Mouse (Mus musculus): ENCODE measurements around the gene Klk9.
A peak's percentile ranks its signal among the peaks of the same experiment; 100 is the strongest.

The Klk9 gene

DNA sequence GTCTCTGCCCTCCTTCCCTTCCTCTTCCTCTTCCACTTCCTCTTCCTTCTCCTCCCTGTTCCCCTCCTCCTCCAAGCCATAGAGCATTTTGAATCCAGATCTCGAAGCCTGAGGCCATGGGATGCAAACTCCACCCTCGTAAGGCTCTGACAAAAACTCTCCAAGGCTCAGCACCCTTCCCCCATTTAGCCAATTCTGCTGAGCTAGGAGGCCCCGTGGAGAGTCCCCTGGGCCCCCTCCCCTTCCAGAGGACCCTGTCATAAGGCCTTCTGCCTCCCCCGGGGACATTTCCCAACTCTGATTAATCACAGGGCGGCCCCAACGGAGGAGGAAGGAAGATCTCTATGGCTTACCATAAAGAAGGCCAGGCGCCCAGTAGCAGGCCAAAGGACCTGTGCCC is at the start of gene Klk9:
Gene Klk9 (plus strand): TSS at position 301 of the 400 bp plus-strand sequence.
- DNase-seq: no peak

DNA sequence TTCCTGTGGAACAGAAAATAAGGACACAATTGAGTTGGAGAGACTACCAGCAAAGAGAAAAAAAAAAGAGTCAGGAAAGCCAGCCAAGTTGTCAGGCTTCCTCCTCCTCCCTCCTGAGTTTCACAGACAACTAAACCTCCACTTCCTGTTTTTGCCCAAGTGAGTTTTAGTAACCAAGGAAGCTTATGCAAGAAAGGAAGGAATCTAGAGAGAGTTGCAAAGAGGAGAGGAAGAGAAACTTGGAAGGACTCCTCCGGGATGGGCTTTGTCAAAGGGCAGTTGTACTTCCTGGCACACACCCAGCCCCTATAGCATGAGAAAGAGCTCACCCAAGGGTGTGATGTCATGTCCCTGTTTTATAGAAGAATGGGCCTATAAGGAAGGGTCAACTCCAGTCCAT is 43.9 kb upstream of the Klk9 start:
- no peak for DNase-seq

DNA sequence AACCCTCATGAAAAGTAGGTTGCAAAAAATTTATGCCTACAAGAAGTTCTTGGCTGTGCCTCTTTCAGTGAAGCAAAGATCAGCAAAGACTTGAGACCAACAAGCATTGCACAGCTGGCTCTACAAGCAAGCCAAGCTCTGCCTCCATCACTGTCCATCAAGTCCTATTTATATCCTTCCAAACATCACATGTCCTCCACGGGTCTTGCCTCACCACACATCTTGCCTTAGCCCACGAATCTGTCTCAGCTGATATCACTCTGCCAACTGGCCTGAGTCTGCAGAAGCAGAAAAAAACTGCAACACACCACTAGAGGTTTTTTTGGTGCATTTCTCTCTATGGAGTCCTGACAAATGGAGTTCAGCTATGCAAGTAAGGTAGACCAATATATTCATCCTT is 38.9 kb upstream of the Klk9 start:
- no peak for DNase-seq

DNA sequence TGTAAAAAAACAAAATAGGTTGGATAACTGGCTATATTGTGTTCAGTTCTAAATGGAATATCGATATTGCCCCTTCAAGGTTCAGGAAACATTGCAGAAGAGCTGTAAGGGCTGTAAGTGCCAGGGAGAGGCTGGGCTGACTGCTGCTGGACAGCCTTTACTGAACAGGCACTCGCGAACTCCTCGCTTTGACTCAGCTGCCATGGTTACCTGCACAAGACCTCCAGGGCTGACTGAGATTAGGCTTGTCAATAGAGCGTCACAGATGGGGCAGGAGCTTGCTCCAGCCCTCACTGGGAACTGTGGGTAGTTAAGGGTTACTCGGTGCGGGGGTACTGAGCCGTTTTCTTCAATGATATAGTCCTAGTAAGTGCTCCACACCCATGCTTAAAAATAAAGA is 25.2 kb upstream of the Klk9 start:
- DNase-seq: no peak

DNA sequence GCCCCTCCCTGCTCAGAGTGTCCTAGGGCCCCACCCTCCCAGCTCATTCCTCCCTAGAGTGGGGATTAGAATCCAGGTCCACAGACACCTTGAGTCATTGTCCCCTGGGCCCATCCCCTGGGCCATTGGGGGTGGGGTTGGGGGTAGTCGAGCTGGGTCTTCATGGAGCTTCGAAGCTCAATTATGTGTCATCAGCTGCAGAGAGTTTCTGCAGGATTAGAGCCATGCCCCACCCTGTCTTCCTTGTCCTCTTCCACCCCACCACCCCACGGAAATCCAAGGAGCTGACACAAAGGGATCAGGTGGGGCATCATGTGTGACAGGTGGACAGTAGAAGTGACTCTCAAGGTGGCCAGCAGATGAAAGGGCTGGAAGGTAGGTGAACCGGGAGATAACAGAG is 23.1 kb upstream of the Klk9 start, which contains the start of gene Klk12:
Gene Klk12 (plus strand): TSS at position 301 of the 400 bp plus-strand sequence.
- no peak for DNase-seq

DNA sequence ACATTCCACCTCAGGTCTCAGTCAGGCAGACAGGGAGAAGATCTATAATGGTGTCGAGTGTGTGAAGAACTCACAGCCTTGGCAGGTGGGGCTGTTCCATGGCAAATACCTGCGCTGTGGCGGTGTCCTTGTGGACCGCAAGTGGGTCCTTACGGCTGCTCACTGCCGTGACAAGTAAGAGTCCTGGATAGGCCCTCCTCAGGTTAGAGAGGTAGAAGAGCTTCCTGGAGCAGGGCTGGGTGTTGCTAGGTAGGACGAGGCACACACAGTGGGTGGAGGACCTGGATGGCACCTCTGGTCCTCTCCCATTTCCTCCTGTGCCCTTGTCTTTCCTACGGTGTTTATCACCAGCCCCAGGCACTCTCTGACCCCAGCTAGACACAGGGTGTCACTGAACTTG is 22.1 kb upstream of the Klk9 start:
- DNase-seq: no peak

DNA sequence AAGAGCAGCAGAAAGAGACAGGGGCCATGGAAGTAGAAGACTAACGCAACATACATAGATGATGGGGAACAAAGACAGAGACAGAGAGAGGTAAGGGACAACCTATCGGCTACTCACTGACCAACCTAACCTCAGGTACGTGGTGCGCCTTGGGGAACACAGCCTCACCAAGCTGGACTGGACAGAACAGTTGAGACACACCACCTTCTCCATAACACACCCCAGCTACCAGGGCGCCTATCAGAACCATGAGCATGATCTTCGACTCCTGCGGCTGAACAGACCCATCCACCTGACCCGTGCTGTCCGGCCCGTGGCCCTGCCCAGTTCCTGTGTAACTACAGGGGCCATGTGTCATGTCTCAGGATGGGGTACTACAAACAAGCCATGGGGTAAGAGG is 21.0 kb upstream of the Klk9 start:
- DNase-seq: no peak

DNA sequence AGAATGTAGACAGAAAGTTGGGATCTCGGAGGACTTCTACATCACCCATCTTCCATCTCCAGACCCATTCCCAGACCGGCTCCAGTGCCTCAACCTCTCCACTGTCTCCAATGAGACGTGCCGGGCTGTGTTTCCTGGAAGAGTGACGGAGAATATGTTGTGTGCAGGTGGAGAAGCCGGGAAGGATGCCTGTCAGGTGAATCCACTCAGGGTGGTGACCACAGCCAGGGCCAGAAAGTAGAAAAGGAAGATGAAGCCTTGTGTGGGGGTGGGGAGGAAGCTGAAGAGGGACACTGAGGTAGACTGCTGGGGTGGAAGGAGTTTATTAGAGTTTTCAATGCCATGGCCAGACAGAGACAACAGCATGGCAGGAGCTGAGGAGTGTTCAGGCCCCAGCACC is 19.8 kb upstream of the Klk9 start:
- no peak for DNase-seq

DNA sequence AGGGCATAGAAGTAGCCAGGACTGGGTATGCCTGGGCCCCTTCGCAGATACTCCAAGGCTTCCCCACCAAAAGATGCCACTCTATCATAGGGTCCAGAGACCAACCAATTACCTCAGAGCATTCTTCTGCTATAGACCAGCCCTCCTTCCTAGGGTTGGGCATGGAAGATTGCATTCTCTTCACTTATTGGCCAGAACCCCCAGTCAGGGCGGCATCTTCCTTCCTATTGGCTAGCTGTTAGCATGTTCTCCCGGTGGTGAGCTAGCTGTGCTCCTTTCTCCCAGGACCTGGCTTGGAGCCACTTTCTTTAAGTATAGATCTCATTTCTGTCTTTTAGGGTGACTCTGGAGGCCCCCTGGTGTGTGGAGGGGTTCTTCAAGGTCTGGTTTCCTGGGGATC is 18.8 kb upstream of the Klk9 start:
- no peak for DNase-seq

DNA sequence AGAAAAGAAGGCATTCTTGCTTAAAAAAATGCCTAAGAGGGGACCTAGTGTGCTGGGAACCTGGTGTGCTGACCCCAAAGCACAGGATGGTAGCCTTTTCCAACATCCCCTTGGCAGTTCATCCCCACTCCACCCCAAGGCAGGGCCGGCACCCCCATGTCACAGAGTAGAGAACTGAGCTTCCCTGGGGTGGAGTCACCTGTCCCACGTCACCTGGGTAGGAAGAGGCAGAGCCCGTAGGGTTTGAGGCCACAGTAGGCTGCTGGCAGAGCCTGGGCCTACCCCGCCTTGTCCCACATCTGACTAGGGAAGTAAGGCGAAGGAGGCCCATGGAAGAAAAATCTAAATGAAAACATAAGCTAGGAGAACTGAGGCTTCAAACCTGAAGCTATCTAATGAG is 17.3 kb upstream of the Klk9 start, which contains the start of gene Klk11:
Gene Klk11 (plus strand): TSS at position 241 of the 400 bp plus-strand sequence.
- DNase-seq: no peak

DNA sequence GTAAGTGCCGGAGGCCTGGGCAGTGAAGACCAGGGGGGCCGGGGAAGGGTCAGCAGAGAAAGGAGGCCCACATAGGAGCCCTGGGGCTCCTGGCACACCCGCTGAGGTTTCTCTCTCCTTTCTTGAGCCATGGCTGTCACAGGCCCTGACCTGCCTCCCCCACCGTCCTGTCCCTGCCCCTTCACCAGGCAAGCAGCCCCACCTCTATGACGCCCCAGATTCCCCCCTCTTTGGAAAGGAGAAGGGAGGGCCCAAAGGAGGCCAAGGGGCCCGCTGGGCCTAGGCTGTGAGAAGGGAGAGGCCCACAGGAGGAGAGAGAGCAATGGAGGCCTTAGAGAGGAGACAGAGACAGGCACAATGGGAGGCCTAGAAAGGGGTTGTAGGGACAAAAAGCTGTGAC is 16.9 kb upstream of the Klk9 start:
- no peak for DNase-seq

DNA sequence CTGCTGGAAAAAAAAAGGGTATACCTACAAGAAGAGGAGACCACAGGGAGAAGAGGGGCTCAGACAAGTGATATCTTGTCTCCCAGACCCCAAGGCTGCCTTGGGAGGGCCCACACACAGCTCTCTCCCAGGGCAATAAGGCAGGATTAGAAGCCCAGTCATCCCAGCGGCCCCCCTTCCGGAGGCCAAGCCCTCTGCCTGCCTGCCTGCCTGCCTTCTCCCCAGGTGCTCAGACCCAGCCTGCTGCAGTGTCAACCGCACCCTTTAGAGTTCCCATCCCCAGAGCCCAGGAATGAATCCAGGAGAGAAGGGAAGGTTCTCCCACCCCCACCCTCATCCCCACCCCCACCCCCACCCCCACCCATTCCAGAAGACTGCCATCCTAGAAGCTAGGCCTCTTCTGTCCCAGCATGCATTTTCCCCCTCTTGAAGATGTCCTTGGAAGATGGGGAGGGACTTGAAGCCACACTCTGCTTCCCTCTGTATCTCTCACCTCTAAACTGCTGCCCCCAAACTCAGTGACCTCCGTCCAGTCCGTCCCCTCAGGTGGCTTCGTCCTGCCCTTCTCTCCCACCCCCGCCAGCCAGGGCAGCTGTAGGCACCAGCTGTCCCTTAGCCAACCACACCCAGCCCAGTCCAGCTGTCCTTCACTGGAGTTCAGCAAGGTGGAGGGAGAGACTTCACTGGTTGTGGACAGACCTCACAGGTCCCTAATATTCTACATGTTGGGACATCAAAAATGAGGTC is 16.2 kb upstream of the Klk9 start:
- DNase-seq: no peak

DNA sequence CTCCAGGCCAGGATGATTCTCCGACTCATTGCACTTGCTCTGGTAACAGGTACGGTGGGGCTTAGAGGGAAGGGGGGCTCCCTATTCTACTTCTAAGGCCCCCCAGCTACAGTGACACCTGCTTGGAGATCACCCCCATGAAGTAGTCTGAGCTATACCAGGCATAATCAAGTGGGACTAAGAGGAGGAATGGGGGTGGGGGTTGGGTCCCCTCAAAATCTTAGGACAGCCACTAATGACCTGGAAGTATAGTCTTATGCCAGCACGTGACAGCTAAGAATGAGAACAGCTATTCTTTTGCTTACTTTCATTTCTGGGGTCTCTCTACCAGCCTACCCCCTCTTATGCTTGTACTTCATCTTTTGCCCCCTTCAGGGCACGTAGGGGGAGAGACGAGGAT is 15.2 kb upstream of the Klk9 start:
- no peak for DNase-seq

DNA sequence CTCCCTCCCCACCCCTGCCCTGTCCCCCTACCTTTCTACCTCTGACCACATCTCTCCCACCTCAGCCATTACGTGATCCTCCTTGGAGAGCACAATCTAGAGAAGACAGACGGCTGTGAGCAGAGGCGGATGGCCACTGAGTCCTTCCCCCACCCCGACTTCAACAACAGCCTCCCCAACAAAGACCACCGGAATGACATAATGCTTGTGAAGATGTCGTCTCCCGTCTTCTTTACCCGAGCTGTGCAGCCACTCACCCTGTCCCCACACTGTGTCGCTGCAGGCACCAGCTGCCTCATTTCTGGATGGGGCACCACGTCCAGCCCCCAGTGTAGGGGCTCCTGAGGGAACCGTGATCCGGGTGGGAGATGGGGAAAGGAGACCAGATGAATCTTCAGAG is 14.3 kb upstream of the Klk9 start:
- no peak for DNase-seq

DNA sequence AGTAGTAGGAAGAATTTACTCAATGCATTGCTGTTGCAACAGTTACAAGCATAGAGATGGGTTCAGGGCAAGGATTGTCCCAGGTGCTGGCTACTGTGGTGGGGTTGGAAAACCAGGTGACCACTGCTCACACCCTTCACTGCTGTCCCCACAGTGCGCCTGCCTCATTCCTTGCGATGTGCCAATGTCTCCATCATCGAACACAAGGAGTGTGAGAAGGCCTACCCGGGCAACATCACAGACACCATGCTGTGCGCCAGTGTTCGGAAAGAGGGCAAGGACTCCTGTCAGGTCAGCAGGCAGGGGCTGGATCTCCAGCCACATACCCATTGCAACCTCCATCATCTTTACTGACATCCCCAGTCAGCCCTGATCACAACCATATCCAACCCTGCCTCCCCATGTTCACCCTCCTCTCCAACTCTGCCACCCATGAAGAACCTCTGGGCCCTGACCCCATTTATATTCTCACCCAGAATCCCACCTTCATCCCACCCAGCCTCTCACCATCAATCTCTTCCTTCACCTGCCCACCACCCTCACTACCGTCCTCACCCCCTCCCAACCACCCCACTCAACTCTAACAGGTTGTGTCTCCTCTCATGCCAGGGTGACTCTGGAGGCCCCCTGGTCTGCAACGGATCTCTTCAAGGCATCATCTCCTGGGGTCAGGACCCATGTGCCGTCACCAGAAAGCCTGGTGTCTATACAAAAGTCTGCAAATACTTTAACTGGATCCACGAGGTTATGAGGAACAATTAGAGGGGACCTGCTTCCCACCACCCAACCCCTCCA is 13.3 kb upstream of the Klk9 start:
- no peak for DNase-seq

DNA sequence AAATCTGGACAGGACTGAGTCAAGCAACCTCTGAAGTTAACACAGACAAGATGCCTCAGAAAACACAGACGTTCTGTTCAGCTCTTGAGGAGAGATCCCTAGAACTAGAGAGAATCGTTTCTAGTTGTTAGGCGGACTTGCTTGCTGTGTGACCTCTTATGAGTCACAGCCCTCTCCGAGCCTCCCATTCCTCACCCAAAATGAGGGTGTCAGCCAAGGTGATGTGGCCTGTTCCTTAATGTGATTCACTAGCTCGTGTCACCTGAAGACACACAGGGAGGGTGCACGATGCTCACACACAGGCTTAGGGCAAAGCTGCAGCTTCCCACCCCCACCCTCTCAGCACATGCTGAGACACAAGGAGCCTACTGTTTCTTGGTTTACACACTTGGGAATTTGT is 11.4 kb upstream of the Klk9 start:
- DNase-seq: no peak

DNA sequence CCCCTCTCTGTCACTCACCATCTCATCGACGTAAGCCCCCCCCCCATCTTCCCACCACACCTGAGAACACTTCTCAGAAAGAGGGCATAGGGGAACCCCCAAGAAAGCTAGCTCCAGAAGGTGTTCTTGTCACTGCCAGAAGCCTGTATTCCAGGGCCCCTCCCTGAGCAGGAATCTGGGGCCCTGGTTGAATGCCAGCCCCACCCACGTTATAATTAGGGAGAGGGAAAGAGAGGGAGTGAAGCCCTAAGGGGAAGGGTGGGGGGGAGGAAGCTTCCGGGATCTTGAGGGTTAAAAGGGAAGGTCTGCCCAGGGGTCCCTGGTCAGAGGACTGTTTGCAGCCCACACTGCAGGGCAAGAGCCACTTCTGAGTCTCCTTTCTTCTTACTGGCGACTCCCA is 10.9 kb upstream of the Klk9 start, which contains the start of gene Klk10:
Gene Klk10 (plus strand): TSS at position 290 of the 400 bp plus-strand sequence.
- no peak for DNase-seq

DNA sequence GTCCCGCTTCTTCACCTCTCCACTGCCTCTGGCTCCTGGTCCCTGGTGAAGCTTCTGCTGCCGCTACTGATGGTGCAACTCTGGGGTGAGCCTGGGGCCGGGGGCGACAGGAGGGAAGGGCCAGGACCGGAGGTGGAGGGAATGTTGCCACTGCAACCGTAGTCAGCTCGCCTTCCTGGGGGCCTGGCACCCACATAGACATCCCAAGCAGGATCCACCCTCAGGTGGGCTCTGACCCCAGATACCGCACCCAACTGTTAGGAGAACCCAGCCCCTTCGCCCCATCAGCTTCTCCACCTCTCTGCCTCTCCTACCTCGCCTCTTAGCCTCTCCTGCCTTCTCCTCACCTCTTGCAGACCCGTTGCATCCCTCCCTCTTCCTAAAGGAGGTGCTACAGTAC is 10.2 kb upstream of the Klk9 start:
- DNase-seq: no peak

DNA sequence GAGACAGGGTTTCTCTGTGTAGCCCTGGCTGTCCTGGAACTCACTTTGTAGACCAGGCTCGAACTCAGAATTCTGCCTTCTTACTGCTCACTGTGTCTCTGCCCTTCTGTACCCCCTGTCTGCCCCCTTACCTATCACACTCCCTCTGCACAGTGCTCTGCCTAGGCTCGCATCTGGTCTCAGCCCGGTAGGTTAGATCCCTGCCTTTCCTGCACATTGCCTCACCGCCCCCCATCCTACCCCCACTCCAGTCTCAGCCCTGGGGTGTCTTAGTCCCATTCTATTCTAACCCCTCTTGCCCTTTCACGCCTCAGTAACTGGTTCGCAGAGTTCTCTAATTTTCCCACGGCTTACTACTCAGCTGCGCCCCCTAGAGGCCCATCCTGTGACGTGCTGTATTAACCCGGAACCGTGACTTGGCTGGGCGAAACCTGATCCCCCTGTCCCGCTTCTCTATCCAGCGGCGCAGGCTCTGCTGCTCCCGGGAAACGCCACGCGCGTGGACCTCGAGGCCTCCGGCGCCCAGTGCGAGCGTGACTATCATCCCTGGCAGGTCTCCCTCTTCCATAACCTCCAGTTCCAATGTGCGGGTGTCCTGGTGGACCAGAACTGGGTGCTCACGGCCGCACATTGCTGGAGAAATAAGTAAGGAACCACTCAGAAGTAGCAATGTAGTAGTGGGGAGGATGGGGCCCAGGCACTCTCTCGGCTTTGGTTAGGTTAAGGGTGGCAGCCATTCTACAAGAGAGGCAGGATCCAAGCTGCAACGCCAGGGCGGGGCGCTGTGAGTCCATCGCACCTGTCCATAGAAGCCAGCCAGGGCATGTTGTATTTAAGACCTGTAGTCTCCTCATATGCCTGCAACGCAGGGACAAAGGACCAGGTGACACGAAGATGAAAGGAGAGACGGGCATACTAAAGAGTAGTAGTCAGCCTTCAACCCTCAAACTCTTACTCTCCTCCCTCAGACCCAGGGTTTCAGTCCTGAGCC is 9.1 kb upstream of the Klk9 start:
- DNase-seq: peak; percentile 15 to 40

DNA sequence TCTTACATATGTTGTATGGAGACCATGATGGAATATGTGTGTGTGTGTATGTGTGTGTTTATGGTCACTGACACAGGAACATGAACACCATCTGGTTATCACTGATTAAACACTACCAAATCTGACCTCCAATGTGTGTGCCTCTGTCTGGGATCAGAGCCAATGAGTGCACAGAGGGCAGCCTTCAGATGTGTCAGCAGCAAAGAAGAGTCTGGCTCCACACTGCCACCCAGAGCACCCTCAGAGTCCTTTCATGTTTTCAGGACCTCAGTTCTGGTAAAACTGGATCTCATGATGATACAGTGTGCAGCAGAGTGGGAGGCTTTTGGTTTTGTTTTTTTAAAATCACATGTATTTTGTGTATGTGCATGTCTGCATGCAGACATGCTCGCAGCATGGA is 6.4 kb upstream of the Klk9 start:
- DNase-seq: no peak

DNA sequence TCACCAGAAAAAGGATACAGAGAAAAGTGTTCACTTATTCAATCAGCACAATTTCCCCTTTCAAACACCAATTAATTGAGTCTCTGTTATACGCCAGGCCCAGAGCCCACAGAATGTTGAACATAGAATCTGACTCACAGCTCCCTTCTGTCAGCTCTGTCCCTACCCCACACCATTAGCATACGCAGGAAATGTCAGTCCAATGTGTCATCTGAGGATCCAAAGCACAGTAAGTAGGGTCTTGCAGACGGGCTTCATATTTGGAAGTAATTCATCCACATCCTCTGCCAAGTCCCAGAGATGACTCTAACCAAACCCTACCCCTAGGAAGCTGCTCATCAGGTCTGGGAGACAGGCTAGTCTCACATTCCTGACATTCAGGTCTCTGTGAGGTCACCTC is 3.6 kb upstream of the Klk9 start:
- DNase-seq: no peak

DNA sequence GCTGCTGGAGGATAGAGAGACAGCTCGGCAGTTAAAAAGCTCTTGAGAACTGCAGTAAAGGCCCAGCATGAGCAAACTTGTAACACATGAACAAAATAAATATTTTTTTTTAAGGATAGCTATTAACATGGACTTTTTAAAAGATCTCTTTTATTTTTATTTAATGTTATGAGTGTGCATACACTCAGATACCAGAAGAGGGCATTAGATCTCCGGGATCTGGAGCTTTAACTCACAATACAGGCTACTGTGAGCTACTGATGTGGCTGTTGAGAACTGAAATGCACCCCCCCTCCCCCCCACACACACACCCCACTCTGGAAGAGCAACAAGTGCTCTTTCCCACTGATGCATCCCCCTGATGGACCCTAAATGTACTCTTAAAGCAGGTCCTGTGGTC is 2.4 kb upstream of the Klk9 start:
- DNase-seq: no peak

DNA sequence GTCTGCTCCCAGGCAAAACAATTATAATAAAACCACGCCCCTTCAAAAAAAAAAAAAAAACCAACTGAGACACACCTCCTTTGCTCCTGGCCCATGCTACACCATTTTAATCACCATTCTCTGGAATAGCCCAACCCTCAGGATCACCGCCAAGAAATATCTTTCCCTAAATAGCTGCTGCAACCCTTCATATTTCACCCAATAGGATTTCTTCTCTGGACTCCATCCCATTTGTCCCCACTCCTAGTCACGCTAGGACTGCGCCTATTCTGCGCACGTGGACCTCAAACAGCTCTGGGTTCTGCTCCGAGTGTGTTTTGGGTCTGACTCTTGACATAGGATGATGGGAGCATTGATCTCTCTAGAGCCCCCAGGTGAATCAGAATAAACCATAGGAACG is 4.7 kb downstream of the Klk9 start:
- DNase-seq: no peak
